Mouse (Mus musculus): ENCODE results near the gene Nr2f6. TPM values are rescaled to one million over a fixed set of nuclear protein-coding genes. Genes with fewer than 3 reads are reported as not detected.
"Not testable (repeated sequence)": the region's sequence is repeated elsewhere in the genome, so short reads cannot be mapped to it uniquely, and the experiment has no call there.

Nr2f6 gene
- polyA plus RNA-seq, 1 experiment from 2014 or later, result 47.8 TPM

DNA sequence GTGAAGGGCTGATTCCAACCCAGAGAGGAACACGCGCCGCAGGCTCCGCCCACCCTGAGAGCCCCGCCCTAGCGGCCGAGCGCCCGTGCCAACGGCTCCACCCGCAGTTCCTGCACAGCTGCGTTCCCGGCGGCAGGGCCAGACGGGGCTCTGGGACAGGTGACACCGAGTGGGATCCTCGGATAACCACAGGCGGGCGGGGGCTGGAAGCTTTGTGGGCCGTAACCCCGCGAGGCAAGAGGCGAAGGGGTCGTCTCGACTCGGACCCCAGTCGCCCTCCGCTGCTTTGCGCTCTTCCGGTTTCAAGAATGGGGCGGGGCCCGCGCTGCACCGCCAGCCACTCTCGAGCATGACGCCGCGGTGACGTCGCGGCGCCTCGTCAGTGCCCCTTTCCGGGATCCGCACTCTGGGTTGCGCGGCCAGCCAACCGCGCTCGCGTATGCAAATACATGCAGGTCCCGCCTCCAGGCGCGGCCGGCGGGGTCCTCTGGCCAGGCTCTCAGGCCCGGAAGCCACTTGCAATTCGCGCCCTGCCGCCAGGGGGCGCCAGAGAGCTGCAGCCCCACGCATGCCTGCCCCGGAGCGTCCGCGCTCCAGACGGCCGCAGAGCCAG, 10.4 kb downstream of the Nr2f6 start, which contains the start of gene Ocel1:
Gene Ocel1 (plus strand): TSS at position 63 of the 613 bp plus-strand sequence.
- peaks cover 46% of the 10 kb centered on the region for H3K4me1 ChIP-seq
- DNase-seq (ENCODE audit: extremely low spot score, low spot score), result peak; percentile 99
- no peaks in the 10 kb centered on the region for H3K9me3 ChIP-seq
- peak within 1 kb of the TSS; percentile 84 for H3K27ac ChIP-seq
- peaks cover 62% of the 10 kb centered on the region for H3K36me3 ChIP-seq (replicated peaks)
- H3K27me3 ChIP-seq (ENCODE audit: poor library complexity, severe bottlenecking), result peaks cover 9% of the 10 kb centered on the region
- 1% methylated on average over 68 of the region's 68 CpGs for WGBS
- H3K4me3 ChIP-seq, result peak within 1 kb of the TSS; percentile 69

GRCm38 (mm10) chr8:71370711-71371235, 11.0 kb downstream of the Nr2f6 start:
- peaks cover 46% of the 10 kb centered on the region for H3K4me1 ChIP-seq

DNA sequence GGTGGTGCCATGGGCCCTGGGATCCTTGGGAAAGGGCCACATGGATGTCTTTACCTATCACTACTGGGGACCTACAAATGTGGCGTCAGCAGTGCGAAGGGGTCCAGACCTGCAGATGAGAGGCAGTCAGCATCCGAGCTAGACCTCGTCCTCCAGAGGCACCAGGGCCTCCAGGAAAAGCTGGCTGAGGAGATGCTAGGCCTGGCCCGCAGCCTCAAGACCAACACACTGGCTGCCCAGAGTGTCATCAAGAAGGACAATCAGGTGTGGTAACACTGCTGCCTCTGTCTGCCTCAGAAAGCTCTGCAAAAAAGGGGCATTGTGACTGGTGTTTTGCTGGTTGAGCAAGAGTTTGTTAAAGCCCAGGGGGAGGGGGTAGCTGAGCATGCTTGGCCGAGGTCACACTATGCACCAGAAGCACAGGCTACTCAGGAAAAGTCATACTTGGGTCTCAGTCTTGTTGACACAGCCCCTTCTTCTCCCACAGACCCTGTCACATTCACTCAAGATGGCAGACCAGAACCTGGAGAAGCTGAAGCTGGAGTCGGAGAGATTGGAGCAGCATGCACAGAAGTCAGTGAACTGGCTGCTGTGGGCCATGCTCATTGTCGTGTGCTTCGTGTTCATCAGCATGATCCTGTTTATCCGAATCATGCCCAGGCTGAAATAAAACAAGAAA, 12.6 kb downstream of the Nr2f6 start:
- peak overlapping the region; percentile 11; the same call in 1 of the 2 replicates for H3K4me3 ChIP-seq
- 90% methylated on average over 10 of the region's 10 CpGs for WGBS

More at GRCm38 (mm10) chr8:71370711-71371235, 11.0 kb downstream of the Nr2f6 start:
- WGBS, result 37% methylated on average over 5 of the region's 5 CpGs
- Histone ChIP-seq H3K27ac (peak overlapping the region; percentile 84), H3K27me3 (ENCODE audit: poor library complexity, severe bottlenecking) (0 out of 2 replicates have a peak, but pooled peaks cover 5% of the 10 kb centered on the region), H3K9me3 (no peaks in the 10 kb centered on the region), H3K4me3 (peak overlapping the region; percentile 69), H3K36me3 (replicated peaks) (peaks cover 56% of the 10 kb centered on the region)
- no peak for DNase-seq (ENCODE audit: extremely low spot score, low spot score)

DNA sequence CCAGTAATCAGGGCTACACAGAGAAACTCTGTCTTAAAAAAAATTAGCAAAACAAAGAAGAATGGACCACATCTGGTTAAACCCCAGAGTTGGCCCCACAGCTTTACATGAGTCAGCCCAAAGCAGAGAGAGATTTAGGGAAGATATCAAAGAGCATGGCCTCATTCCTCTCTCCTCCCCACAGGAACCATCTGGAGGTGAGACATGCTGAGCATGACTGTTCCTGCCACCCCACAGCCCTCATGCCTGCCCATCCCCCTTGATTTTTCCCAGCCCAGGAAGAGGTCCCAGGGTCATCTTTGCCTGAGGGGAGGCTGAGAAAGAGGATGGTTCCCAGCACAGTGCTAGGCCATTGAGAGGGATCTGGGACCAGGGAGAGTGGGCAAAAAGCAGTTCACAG, 13.4 kb downstream of the Nr2f6 start:
- Histone ChIP-seq H3K36me3 (replicated peaks) (peaks cover 32% of the 10 kb centered on the region), H3K4me1 (peaks cover 33% of the 10 kb centered on the region), H3K4me3 (peak overlapping the region; percentile 74), H3K27ac (no peak overlapping the region), H3K27me3 (ENCODE audit: poor library complexity, severe bottlenecking) (no peaks in the 10 kb centered on the region), H3K9me3 (no peaks in the 10 kb centered on the region)
- no peak for DNase-seq (ENCODE audit: extremely low spot score, low spot score)

More for the DNA sequence above, 12.6 kb downstream of the Nr2f6 start:
- DNase-seq (ENCODE audit: extremely low spot score, low spot score), result no peak
- Histone ChIP-seq H3K27ac (no peak overlapping the region), H3K9me3 (no peaks in the 10 kb centered on the region), H3K27me3 (ENCODE audit: poor library complexity, severe bottlenecking) (no peaks in the 10 kb centered on the region), H3K4me1 (peaks cover 33% of the 10 kb centered on the region), H3K36me3 (replicated peaks) (peaks cover 40% of the 10 kb centered on the region)

DNA sequence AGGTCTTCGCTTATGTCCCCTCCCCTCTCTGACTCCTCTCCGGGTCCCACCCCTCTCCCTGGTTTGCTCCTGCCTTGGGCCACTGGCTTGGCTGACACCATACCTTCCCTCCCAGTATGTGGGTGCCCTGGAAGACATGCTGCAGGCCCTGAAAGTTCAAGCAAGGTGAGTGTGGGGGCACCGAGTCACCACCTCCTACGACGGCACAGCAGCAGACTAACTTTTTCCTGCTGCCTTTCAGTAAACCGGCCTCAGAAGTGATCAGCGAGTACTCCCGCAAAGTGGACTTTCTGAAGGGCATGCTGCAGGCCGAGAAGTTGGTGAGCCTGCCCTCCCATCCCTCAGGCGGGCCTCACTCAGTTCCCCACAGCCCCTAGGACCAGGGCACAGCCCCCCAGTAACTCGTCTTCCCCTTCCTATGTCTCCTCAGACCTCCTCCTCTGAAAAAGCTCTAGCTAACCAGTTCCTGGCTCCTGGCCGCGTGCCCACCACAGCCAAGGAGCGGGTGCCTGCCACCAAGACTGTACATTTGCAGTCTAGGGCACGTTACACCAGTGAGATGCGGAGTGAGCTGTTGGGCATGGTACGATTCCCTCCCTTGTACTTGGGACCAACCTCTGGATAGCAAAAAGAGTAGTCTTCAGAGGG, 14.1 kb downstream of the Nr2f6 start:
- Histone ChIP-seq H3K27ac (peak overlapping the region; percentile 91), H3K27me3 (ENCODE audit: poor library complexity, severe bottlenecking) (no peaks in the 10 kb centered on the region), H3K4me3 (peak overlapping the region; percentile 74), H3K9me3 (no peaks in the 10 kb centered on the region), H3K4me1 (peaks cover 33% of the 10 kb centered on the region), H3K36me3 (replicated peaks) (peaks cover 25% of the 10 kb centered on the region)
- DNase-seq (ENCODE audit: extremely low spot score, low spot score), result no peak
- WGBS, result 52% methylated on average over 17 of the region's 17 CpGs

GRCm38 (mm10) chr8:71366771-71367528, 14.8 kb downstream of the Nr2f6 start, which contains the start of gene Use1:
Gene Use1 (plus strand): TSS chr8:71366848.
- Histone ChIP-seq H3K9me3 (no peaks in the 10 kb centered on the region), H3K36me3 (replicated peaks) (peaks cover 20% of the 10 kb centered on the region), H3K4me3 (peak within 1 kb of the TSS; percentile 74), H3K27ac (peak within 1 kb of the TSS; percentile 91), H3K4me1 (peaks cover 33% of the 10 kb centered on the region), H3K27me3 (ENCODE audit: poor library complexity, severe bottlenecking) (no peaks in the 10 kb centered on the region)
- DNase-seq (ENCODE audit: extremely low spot score, low spot score), result peak; percentile 91
- under 1% methylated on average over 56 of the region's 56 CpGs for WGBS

- WGBS, result 80% methylated on average over 3 of the region's 3 CpGs
- Histone ChIP-seq H3K4me3 (no peak overlapping the region), H3K27me3 (ENCODE audit: poor library complexity, severe bottlenecking) (no peaks in the 10 kb centered on the region), H3K9me3 (no peaks in the 10 kb centered on the region), H3K4me1 (no peaks in the 10 kb centered on the region), H3K27ac (no peak overlapping the region), H3K36me3 (replicated peaks) (peaks cover 80% of the 10 kb centered on the region)
- DNase-seq (ENCODE audit: extremely low spot score, low spot score), result no peak
Measured at GRCm38 (mm10) chr8:71358026-71358425, 23.7 kb downstream of the Nr2f6 start.

GRCm38 (mm10) chr8:71351520-71351919, 30.2 kb downstream of the Nr2f6 start:
- H3K27ac ChIP-seq, result no peak overlapping the region
- H3K4me1 ChIP-seq, result no peaks in the 10 kb centered on the region
- no peaks in the 10 kb centered on the region for H3K9me3 ChIP-seq
- 87% methylated on average over 1 of the region's 1 CpGs for WGBS
- H3K36me3 ChIP-seq (replicated peaks), result peaks cover 100% of the 10 kb centered on the region
- H3K27me3 ChIP-seq (ENCODE audit: poor library complexity, severe bottlenecking), result no peaks in the 10 kb centered on the region
- H3K4me3 ChIP-seq, result no peak overlapping the region
- no peak for DNase-seq (ENCODE audit: extremely low spot score, low spot score)

DNA sequence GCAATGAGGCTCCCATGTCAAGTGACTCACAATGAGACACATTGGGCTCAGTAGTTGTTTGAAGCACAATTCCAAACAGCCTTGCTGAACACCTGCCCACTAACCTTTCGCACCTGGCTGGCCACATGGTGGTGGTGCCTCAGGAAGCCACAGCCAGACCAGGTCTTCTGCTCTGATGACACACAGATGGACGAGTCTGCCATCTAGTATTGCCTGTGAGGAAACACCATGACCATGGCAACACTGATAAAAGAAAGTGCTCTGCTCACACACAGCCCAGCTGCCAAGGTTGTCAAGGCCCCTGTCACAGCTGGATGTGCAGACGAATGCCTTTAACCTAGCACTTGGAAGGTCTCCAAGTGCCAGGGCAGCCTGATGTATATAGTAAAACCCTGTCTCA, 30.6 kb downstream of the Nr2f6 start:
- peaks cover 100% of the 10 kb centered on the region for H3K36me3 ChIP-seq (replicated peaks)

DNA sequence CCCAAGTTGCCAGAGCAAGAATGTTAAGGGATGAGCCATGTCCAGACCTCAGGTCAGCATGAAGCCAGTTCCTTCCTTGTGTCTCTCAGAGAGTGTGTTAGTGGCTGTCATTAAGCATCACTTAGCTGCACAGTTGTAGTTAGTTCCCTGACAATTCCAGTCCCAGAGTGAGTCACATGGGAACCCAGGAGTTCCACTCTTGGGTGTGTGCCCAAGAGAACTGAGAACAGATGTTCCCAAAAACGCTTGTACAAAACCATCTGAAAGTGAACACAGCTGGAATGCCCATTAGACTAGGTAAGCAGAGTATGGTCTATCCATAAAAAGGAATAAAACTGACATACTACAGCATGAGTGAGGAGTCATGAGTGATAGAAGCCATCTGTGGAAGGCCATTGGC, 35.2 kb downstream of the Nr2f6 start:
- Histone ChIP-seq H3K36me3 (replicated peaks) (peaks cover 93% of the 10 kb centered on the region), H3K27me3 (ENCODE audit: poor library complexity, severe bottlenecking) (no peaks in the 10 kb centered on the region)
- WGBS, result 77% methylated on average over 1 of the region's 1 CpGs

More for the DNA sequence above, 30.6 kb downstream of the Nr2f6 start:
- Histone ChIP-seq H3K27ac (no peak overlapping the region), H3K9me3 (no peaks in the 10 kb centered on the region), H3K27me3 (ENCODE audit: poor library complexity, severe bottlenecking) (no peaks in the 10 kb centered on the region), H3K4me3 (no peak overlapping the region), H3K4me1 (no peaks in the 10 kb centered on the region)
- WGBS, result 78% methylated on average over 3 of the region's 3 CpGs
- DNase-seq (ENCODE audit: extremely low spot score, low spot score), result no peak

DNA sequence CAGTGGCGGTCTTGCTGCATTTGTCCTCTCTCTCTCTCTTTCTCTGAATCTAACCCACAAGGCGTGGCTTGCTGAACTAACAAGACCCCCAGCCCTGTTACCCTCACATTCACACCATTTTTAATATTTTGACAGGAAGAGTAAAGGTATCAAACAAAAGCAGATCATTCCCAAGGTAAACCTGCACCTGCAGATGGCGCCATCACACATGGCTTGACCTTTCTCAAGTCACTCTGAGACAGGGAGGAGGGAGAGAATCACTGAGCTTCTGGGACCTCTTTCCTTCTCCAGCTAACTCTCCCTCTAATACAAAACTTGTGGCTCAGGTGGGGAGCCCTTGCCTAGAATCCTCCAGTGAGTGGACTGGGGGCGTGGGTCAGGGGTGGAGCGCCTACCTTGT, 41.1 kb downstream of the Nr2f6 start:
- Histone ChIP-seq H3K27ac (no peak overlapping the region), H3K4me1 (no peaks in the 10 kb centered on the region), H3K9me3 (no peaks in the 10 kb centered on the region), H3K27me3 (ENCODE audit: poor library complexity, severe bottlenecking) (no peaks in the 10 kb centered on the region), H3K4me3 (no peak overlapping the region), H3K36me3 (replicated peaks) (peaks cover 74% of the 10 kb centered on the region)
- DNase-seq (ENCODE audit: extremely low spot score, low spot score), result peak; percentile 21
- WGBS, result 77% methylated on average over 5 of the region's 5 CpGs

More for the DNA sequence above, 35.2 kb downstream of the Nr2f6 start:
- Histone ChIP-seq H3K4me3 (no peak overlapping the region), H3K4me1 (no peaks in the 10 kb centered on the region), H3K27ac (no peak overlapping the region), H3K9me3 (no peaks in the 10 kb centered on the region)
- DNase-seq (ENCODE audit: extremely low spot score, low spot score), result no peak

- H3K36me3 ChIP-seq (replicated peaks), result peaks cover 66% of the 10 kb centered on the region
- not testable (repeated sequence) for H3K27me3 ChIP-seq (ENCODE audit: poor library complexity, severe bottlenecking); H3K4me1 ChIP-seq; DNase-seq (ENCODE audit: extremely low spot score, low spot score); H3K9me3 ChIP-seq; H3K27ac ChIP-seq; H3K4me3 ChIP-seq
- 95% methylated on average over 6 of the region's 6 CpGs for WGBS
Measured at GRCm38 (mm10) chr8:71337834-71338233, 43.9 kb downstream of the Nr2f6 start.
